Mouse (Mus musculus) embryonic fibroblast, embryonic 13.5 days (primary cell): ENCODE measurements around the gene Tox2. TPM values are rescaled to one million over a fixed set of nuclear protein-coding genes. Genes with fewer than 3 reads are reported as not detected.

Experiments
- H3K27ac ChIP-seq: 2 replicates; pipeline ENCODE4 v1.5.1; 2012; ENCODE audit warnings: low read length, control low read depth, inconsistent platforms; ENCODE audit not compliant: insufficient read depth
- H3K4me1 ChIP-seq: 2 replicates; pipeline ENCODE4 v1.6.1; 2011; ENCODE audit warnings: low read length; ENCODE audit not compliant: control insufficient read depth, insufficient read depth
- H3K4me3 ChIP-seq: 2 replicates; pipeline ENCODE4 v1.5.1; 2011; ENCODE audit warnings: mild to moderate bottlenecking, control low read depth, low read length; ENCODE audit not compliant: insufficient read depth
- CTCF ChIP-seq: IDR thresholded peaks from 2 replicates; pipeline ENCODE4 v1.5.1; 2011; ENCODE audit warnings: mild to moderate bottlenecking, control low read depth, low read length, moderate library complexity, borderline replicate concordance; ENCODE audit not compliant: insufficient read depth
- POLR2A ChIP-seq: IDR thresholded peaks from 2 replicates; pipeline ENCODE4 v1.6.1; 2011; ENCODE audit warnings: low read depth, mild to moderate bottlenecking, control low read depth, low read length, moderate library complexity
- polyA plus RNA-seq: library from polyadenylated mRNA; stranded (reverse); fragments of >200 nt; gene quantifications from 2 replicates; pipeline ENCODE4 v1.2.4, GENCODE M21; 2011; ENCODE audit warnings: low read depth; ENCODE audit not compliant: missing spikeins, insufficient read length

The Tox2 gene
- polyA plus RNA-seq, 1 experiment = not detected

DNA sequence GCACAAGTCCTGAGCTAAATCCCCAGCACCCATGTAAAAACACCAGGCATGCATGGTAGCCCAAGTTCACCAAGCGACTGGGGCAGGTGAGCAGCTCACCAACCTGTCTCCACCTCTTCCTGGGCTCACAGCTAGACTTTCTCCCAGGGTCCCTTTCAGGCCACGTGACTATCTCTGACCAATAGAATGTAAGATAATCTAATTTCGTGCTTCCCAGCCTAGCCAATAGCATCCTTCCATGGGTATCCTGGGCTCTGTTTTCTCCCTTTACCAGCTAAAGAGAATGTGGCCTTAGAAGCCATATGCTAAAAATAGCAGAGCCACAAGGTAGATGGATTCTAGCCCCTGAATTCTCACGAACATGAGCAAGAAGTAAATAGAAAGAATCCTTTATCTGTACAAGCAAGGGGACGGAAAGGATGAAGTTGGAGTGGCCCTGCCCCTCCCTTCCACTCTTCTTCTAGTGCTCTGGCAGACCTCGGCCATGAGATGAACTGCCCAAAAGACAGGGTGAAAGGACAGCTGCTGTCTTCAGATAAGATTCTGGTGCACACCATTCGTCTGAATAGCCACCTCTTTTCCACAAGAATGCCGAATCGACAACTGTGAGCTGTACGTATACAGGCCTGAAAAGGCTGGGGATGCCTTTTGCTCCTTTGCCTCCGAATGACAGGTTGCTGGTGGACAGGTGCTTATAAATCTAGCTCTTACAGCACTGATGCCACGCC is 153.4 kb downstream of the Tox2 start:
- peaks cover 19% of the 10 kb centered on the region for H3K4me1 ChIP-seq
- no peak overlapping the region for H3K4me3 ChIP-seq
- no peak overlapping the region for H3K27ac ChIP-seq
- TF ChIP-seq CTCF (no peak), POLR2A (no peak)

GRCm38 (mm10) chr2:163358662-163359061 is 155.7 kb downstream of the Tox2 start:
- Histone ChIP-seq H3K27ac (peak overlapping the region; percentile 92), H3K4me1 (peaks cover 18% of the 10 kb centered on the region), H3K4me3 (no peak overlapping the region)
- TF ChIP-seq POLR2A = no peak
- TF ChIP-seq CTCF = no peak

GRCm38 (mm10) chr2:163359253-163359652 is 156.3 kb downstream of the Tox2 start:
- Histone ChIP-seq H3K4me1 (peaks cover 21% of the 10 kb centered on the region), H3K4me3 (no peak overlapping the region), H3K27ac (peak overlapping the region; percentile 92)
- TF ChIP-seq POLR2A (no peak), CTCF (no peak)

DNA sequence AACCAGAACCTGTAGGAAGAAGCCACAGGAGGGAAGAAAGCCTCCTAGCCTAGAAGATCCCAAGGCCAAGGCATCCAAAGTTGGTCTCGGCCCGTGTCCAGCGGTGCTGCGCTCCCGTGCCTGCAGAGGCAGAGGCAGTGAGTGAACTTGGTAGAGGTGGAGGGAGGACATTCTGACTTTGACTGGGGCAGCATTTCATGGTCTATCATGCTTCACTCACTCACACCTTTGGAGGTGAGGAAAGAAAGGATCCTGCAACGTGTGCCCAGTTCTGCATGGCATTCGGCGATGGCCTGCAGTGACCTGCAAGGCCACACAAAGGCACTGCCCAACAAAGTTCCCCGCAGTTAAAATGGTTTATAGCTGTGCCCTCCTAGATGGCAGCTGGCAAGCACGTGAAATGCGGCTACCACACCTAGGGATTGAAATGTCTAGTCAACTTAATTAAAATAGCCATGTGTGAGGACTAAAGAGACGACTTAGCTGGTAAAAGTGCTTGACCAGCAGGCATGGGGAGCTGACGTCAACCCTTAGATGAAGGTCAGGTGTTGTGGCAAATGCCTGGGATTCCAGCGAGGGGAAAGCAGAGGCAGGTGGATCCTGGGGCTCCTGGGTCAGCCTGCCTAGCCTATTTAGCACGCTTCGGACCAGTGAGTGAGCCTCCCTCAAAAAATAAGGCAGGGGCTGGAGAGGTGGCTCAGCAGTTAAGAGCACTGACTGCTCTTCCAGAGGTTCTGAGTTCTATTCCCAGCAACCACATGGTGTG is 158.1 kb downstream of the Tox2 start:
- H3K4me1 ChIP-seq = peaks cover 29% of the 10 kb centered on the region
- TF ChIP-seq CTCF (no peak), POLR2A (no peak)
- no peak overlapping the region for H3K27ac ChIP-seq
- H3K4me3 ChIP-seq = no peak overlapping the region

DNA sequence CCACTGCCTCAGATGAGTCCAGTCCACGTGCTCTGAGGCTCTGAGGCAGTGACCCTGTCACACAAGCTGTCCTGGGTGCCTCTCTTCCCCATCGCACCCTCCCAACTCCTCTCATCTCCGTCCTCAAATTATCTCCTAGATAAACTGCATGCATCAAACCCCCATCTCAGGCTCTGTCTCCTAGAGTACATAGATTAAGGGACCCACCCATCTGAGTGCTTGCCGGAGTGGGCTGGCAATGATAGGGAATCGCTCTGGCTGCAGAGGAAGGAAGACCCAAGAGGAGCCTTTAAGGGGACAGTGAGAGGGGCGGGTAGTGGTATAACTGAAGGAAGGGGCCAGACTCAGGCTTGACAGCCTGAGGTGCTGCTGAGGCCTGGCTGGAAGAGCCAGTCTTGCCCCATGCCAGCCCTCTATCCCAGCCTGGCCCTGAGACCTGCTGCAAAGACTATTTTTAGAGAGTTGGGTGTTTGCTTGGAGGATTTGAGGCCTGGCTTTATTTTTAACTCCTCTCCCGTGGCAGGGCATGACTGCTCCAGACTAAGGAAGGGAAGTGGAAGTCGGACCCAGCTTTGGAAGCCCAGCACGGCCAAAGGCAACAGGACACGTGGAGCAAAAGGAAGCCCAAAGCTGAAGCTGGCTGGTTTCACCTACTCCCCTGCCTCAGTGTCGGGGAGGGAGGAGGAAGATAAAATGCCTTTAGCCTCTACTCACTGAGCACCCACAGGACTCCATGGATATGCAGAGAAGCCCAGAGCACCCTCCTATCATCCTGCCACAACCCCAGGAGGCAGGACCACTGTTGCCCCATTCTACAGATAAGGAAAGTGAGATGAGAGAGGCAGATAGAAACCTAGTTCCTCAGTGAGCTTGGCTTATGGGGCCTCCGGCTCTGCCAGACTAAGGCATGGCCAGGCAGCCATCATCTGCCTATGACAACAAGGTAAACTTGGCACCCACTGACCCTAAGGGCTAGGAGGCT is 160.3 kb downstream of the Tox2 start:
- TF ChIP-seq POLR2A (no peak), CTCF (no peak)
- H3K4me1 ChIP-seq = peaks cover 25% of the 10 kb centered on the region
- H3K4me3 ChIP-seq = no peak overlapping the region
- no peak overlapping the region; the same call in 1 of the 2 replicates for H3K27ac ChIP-seq

GRCm38 (mm10) chr2:163364785-163365541 is 162.0 kb downstream of the Tox2 start:
- Histone ChIP-seq H3K4me1 (peaks cover 13% of the 10 kb centered on the region), H3K4me3 (no peak overlapping the region), H3K27ac (peak overlapping the region; percentile 80)
- TF ChIP-seq POLR2A (no peak), CTCF (no peak)

- H3K4me1 ChIP-seq = peaks cover 4% of the 10 kb centered on the region; the same call in 1 of the 2 replicates
- peak overlapping the region; percentile 34; the same call in 1 of the 2 replicates for H3K27ac ChIP-seq
- TF ChIP-seq POLR2A (no peak; the same call in 1 of the 2 replicates), CTCF (no peak)
- H3K4me3 ChIP-seq = no peak overlapping the region
Measured at GRCm38 (mm10) chr2:163370175-163370574, 167.2 kb downstream of the Tox2 start.

DNA sequence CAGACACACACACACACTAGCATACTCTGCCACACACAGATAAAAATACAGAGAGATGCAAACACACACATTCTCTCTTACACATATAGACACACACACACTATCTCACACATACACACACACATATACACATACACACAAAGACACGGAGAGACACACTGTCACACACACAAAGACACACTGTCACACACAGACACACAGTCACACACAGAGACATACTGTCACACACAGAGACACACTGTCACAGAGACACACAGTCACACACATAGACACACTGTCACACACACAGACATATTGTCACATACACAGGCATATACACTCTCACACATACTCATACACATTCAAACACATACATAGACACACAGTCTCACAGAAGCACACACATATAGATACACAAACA is 169.7 kb downstream of the Tox2 start:
- no peak for TF ChIP-seq POLR2A
- no peak for TF ChIP-seq CTCF
- H3K4me1 ChIP-seq = no peaks in the 10 kb centered on the region
- no peak overlapping the region for H3K4me3 ChIP-seq

More for the DNA sequence above, 169.7 kb downstream of the Tox2 start:
- H3K27ac ChIP-seq = no peak overlapping the region

Other genes starting within 250 kb of the Tox2 start
- gene Sgk2, start 215.8 kb upstream of the Tox2 start, polyA plus RNA-seq = not detected in 2 replicates
- gene Ift52, start 185.8 kb upstream of the Tox2 start, polyA plus RNA-seq = 55.8 and 60.1 TPM in 2 replicates
- gene Mybl2, start 148.4 kb upstream of the Tox2 start, polyA plus RNA-seq = 13.8 and 25.7 TPM in 2 replicates
- gene Gtsf1l, start 115.3 kb upstream of the Tox2 start, polyA plus RNA-seq = not detected in 2 replicates
- gene Jph2, start 194.9 kb downstream of the Tox2 start, polyA plus RNA-seq = 33.0 and 50.9 TPM in 2 replicates
- gene Oser1, start 221.6 kb downstream of the Tox2 start, polyA plus RNA-seq = 35.5 and 39.8 TPM in 2 replicates
- gene Gdap1l1, start 235.4 kb downstream of the Tox2 start, polyA plus RNA-seq = 0.86 TPM in 1 of 2 replicates, not detected in the other